Mouse (Mus musculus) liver, embryonic 15.5 days (tissue): ENCODE data around the gene Tas2r138. TPM values are rescaled to one million over a fixed set of nuclear protein-coding genes. Genes with fewer than 3 reads are reported as not detected.

Experiments used
- ATAC-seq: fragments of 200-750 bp; cut with Nextera tagmentation; 2 replicates; pipeline ENCODE4 v1.8.0; 2017; ENCODE audit warnings: moderate number of reproducible peaks, mild to moderate bottlenecking, moderate library complexity; ENCODE audit not compliant: insufficient read depth
- H3K27ac ChIP-seq: fragments of 300-500 bp; sonication (generic); replicated peaks from 2 replicates; pipeline ENCODE4 v1.5.1; 2015; ENCODE audit warnings: mild to moderate bottlenecking, inconsistent platforms
- H3K27me3 ChIP-seq: fragments of 300-500 bp; sonication (generic); 2 replicates; pipeline ENCODE4 v1.6.1; 2015; ENCODE audit warnings: mild to moderate bottlenecking, inconsistent platforms
- H3K36me3 ChIP-seq: fragments of 300-500 bp; sonication (generic); replicated peaks from 2 replicates; pipeline ENCODE4 v1.6.1; 2015; ENCODE audit warnings: moderate library complexity, mild to moderate bottlenecking, inconsistent platforms
- H3K4me1 ChIP-seq: fragments of 300-500 bp; sonication (generic); replicated peaks from 2 replicates; pipeline ENCODE4 v1.6.1; 2015; ENCODE audit warnings: inconsistent platforms
- H3K4me2 ChIP-seq: fragments of 300-500 bp; sonication (generic); 2 replicates; pipeline ENCODE4 v1.6.1; 2015; ENCODE audit warnings: moderate library complexity, mild to moderate bottlenecking, inconsistent platforms
- H3K4me3 ChIP-seq: fragments of 300-500 bp; sonication (generic); replicated peaks from 2 replicates; pipeline ENCODE4 v1.5.1; 2015; ENCODE audit warnings: mild to moderate bottlenecking, inconsistent platforms
- H3K9ac ChIP-seq: fragments of 300-500 bp; sonication (generic); 2 replicates; pipeline ENCODE4 v1.6.1; 2015; ENCODE audit warnings: moderate library complexity, mild to moderate bottlenecking, inconsistent platforms
- H3K9me3 ChIP-seq: fragments of 300-500 bp; sonication (generic); replicated peaks from 2 replicates; pipeline ENCODE4 v1.6.1; 2016; ENCODE audit warnings: inconsistent platforms
- WGBS: fragments of 180-500 bp; shearing (Covaris S2); methylation state at CpG from one replicate; pipeline ENCODE4 v1.1.7; 2015; ENCODE audit warnings: mixed read lengths; ENCODE audit not compliant: insufficient replicate concordance; 5-methylcytosine and 5-hydroxymethylcytosine counted together
- polyA plus RNA-seq: library from polyadenylated mRNA; unstranded; fragments of >200 nt; fragmentation: Nextera tagmentation; extraction: Ambion mirVana; gene quantifications from 2 replicates; pipeline ENCODE4 v1.2.1, GENCODE M21; 2015

The Tas2r138 gene
- not detected in 2 replicates for polyA plus RNA-seq

DNA sequence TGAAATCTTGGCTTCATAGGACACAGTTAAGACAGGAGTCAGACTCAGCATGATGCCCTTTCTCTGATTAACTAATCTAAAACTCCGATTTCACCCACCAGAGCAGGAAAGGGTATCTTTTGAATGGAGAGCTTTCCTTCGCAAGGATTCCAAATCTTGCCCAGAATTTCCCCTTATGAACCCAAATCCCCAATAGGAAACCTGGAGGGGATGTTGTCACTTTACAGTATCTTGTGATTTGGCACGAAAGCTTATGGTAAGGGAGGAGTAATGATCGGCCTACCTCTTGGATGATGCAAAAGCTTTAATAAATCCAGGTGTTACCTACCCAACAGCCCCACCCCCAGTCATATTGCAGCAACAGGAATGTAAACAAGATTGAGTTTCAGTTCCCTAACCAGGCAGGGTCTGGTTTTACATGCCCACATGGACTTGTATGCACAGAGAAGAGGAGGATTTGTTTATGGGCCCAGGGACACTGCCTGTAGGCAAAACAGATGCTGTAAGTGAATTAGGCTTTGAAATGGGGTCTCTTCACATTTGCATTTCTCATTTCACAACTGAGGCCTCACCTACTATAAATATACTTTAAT, at the start of gene Tas2r138:
TSS of gene Tas2r138 (minus strand) at position 51 of the 593 bp plus-strand sequence.
- no peak within 1 kb of the TSS for H3K4me2 ChIP-seq
- no peak for ATAC-seq
- no peaks in the 10 kb centered on the region for H3K27me3 ChIP-seq
- H3K36me3 ChIP-seq, result no peaks in the 10 kb centered on the region
- H3K9ac ChIP-seq, result no peak within 1 kb of the TSS
- whole genome bisulfite sequencing, result 67% methylated on average over 4 of the region's 4 CpGs
- H3K4me1 ChIP-seq, result no peaks in the 10 kb centered on the region
- no peak within 1 kb of the TSS for H3K27ac ChIP-seq
- no peaks in the 10 kb centered on the region for H3K9me3 ChIP-seq
- H3K4me3 ChIP-seq, result no peak within 1 kb of the TSS

DNA sequence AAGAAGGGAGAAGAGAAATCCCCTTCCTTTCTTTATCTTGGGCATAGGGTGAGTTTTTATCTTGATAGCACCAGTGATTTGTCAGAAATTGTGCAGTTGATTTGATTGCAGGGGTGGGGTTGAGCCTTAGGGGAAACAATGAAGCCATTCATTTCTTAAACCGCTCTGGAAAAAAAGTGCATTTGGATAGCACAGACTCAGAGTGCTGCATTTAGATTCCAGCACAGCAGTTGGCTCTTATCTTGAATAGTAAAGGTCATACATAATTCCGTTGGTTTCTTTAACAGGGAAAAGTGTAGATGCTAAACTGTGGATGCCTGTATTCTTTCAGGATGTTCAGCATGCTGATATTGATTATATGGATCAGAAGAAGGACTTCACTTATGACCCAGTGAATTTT, 47.8 kb upstream of the Tas2r138 start:
- H3K27ac ChIP-seq, result no peak overlapping the region
- H3K27me3 ChIP-seq, result no peaks in the 10 kb centered on the region
- H3K4me2 ChIP-seq, result no peak overlapping the region
- ATAC-seq, result no peak
- WGBS, result 66% methylated on average over 2 of the region's 2 CpGs
- H3K9me3 ChIP-seq, result no peaks in the 10 kb centered on the region
- no peaks in the 10 kb centered on the region for H3K4me1 ChIP-seq
- H3K36me3 ChIP-seq, result no peaks in the 10 kb centered on the region
- no peak overlapping the region for H3K9ac ChIP-seq
- no peak overlapping the region for H3K4me3 ChIP-seq

DNA sequence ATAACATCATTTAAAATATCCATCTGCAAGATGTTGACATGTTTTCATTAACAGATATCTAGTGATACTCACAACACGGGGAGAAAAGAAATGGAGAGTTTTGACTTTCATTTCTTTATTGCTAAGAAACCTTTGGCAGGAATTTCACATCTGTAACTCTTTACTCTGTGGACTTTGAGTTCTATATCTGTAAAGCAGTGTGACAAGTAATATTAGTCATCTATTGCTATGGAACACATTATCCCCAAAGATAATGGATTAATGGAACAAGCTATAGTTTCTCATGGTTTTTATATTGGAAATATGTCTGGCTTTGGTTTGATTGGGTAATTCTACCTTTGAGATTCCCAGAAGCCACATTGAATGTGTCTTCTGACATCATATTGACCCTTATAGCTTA, 37.8 kb upstream of the Tas2r138 start:
- H3K4me2 ChIP-seq, result no peak overlapping the region
- H3K9ac ChIP-seq, result no peak overlapping the region
- H3K36me3 ChIP-seq, result no peaks in the 10 kb centered on the region
- no peak overlapping the region for H3K27ac ChIP-seq
- H3K27me3 ChIP-seq, result no peaks in the 10 kb centered on the region
- H3K4me3 ChIP-seq, result no peak overlapping the region
- WGBS, result 60% methylated on average over 1 of the region's 1 CpGs
- ATAC-seq, result no peak
- no peaks in the 10 kb centered on the region for H3K9me3 ChIP-seq
- no peaks in the 10 kb centered on the region for H3K4me1 ChIP-seq

DNA sequence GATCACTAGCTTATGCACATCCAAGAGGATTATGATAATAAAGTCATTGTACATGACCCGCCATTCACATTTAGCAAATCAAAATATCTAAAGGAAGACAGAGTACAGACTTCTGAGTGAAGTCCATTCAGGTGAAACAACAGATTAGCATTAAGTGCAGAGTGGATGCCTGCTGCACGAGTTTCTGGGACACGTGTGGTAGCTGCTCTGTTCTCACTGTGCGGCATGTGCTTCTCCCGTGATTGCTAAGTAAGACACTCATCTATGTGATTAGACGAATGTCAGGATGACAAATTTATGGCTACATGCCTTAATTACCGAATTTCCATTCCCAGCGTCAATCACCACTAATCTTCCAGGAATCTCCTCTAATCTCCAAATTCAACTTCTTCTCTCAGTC, 32.6 kb upstream of the Tas2r138 start:
- no peak overlapping the region for H3K27ac ChIP-seq
- H3K9ac ChIP-seq, result no peak overlapping the region
- H3K4me1 ChIP-seq, result no peaks in the 10 kb centered on the region
- no peak overlapping the region for H3K4me3 ChIP-seq
- WGBS, result 67% methylated on average over 8 of the region's 8 CpGs
- H3K4me2 ChIP-seq, result no peak overlapping the region
- no peak for ATAC-seq
- no peaks in the 10 kb centered on the region for H3K9me3 ChIP-seq
- no peaks in the 10 kb centered on the region for H3K27me3 ChIP-seq
- no peaks in the 10 kb centered on the region for H3K36me3 ChIP-seq

DNA sequence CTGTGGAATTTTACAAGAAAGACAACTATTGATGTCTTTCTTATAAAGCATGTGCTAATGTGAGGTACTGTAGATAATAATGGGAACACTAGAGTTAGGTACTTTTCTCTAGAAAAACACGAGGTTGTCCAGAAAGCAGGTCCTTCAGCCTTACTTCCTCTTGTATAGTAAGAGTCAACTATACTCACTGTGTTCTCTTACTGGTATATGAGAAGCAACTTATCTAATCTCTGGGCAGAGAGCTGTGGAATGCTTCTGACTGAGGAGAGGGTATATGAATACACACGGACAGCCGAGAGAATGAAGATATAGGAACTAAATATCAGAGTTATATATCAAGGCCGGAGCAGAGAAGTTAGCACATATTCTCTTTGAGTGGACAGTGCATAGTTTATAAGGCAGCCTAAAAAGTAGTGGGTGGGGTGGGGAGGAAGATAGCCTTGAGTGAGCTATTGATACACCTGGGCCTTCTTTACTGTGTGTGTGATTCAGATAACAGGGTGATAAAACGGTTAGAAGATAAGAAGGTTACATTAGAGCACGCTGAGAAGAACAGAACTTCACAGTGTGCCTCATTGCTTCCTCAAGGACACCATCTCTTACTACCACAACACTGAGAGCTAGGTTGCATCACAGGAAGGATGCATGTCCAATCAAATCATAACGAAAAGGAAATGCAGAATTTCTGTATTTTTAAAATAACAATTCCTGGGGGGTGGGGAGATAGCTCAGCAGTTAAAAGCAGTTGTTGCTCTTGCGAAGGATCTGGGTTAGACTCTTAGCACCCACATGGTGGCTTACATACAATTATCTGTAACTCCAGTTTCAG, 27.8 kb upstream of the Tas2r138 start:
- H3K36me3 ChIP-seq, result no peaks in the 10 kb centered on the region
- no peak overlapping the region for H3K27ac ChIP-seq
- 44% methylated on average over 8 of the region's 8 CpGs for WGBS
- no peak overlapping the region for H3K4me2 ChIP-seq
- ATAC-seq, result no peak
- H3K9me3 ChIP-seq, result no peaks in the 10 kb centered on the region
- no peak overlapping the region for H3K9ac ChIP-seq
- H3K4me1 ChIP-seq, result no peaks in the 10 kb centered on the region
- H3K27me3 ChIP-seq, result no peaks in the 10 kb centered on the region
- H3K4me3 ChIP-seq, result no peak overlapping the region

DNA sequence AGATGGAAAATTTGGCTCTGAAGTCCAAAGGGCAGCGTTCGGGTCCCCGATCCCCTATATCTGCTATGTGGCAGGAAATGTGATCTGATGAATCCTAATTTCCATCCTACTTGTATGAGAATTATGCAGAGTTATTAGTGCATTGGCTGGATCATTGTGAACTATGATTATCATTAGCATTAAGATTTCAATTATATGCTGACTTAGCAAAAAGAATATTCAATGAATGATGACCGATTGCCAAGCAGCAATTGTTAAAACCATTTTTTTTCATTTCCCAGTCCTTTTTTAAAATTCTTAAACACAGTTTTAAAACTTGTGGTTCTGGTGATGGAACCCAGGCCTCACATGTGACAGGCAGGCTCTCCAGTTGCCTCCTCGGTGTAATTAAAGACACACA, 24.6 kb upstream of the Tas2r138 start:
- Histone ChIP-seq H3K36me3 (no peaks in the 10 kb centered on the region), H3K27ac (no peak overlapping the region), H3K4me2 (no peak overlapping the region), H3K9me3 (no peaks in the 10 kb centered on the region), H3K4me1 (no peaks in the 10 kb centered on the region), H3K9ac (no peak overlapping the region), H3K4me3 (no peak overlapping the region), H3K27me3 (no peaks in the 10 kb centered on the region)
- ATAC-seq, result no peak
- WGBS, result 78% methylated on average over 5 of the region's 5 CpGs

DNA sequence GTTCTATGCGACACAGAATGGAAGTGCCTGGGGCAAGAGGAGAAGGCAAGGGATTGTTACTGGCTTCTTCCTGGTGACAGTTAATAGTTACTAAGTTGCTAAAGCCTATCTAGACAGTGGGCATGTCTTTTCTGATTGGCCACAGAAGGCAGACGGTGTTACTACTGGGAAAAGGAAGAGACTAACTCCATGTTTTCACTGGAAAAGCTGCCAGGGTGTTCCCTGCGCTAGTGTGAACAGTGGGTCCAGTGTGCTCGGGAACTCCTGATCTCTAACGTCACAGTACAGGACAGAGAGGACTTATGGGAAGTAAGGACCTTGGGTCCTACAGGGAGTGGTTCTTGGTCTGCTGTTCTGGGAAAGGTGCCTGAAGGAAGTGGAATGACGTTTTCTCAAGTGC, 22.4 kb upstream of the Tas2r138 start:
- no peak overlapping the region for H3K27ac ChIP-seq
- no peaks in the 10 kb centered on the region for H3K9me3 ChIP-seq
- no peak overlapping the region for H3K9ac ChIP-seq
- no peak overlapping the region for H3K4me3 ChIP-seq
- H3K36me3 ChIP-seq, result no peaks in the 10 kb centered on the region
- no peak for ATAC-seq
- no peaks in the 10 kb centered on the region for H3K4me1 ChIP-seq
- no peaks in the 10 kb centered on the region for H3K27me3 ChIP-seq
- WGBS, result 65% methylated on average over 6 of the region's 6 CpGs
- H3K4me2 ChIP-seq, result no peak overlapping the region

DNA sequence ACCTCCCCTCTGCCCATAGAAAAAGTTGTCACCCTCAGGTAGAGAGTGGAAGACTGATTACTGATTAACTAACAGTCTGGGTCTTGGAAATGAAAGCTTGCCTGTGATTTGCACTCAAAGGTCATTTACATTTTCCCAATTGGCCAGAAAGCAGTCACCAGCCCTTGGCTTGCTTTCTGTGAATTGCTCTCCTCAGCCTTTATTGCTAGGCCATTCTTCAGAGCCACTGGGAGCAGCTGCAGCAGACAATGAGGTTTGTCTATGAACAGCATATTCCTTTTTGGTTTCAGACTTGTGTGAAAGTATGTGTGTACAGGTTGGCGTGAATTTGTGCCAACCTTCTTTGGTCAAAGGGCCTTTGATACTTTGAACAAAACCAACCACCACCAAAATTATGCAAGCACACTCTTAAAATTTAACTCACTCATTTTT, 21.5 kb upstream of the Tas2r138 start:
- Histone ChIP-seq H3K4me3 (no peak overlapping the region), H3K9me3 (no peaks in the 10 kb centered on the region), H3K4me1 (no peaks in the 10 kb centered on the region), H3K27ac (no peak overlapping the region), H3K4me2 (no peak overlapping the region), H3K9ac (no peak overlapping the region), H3K36me3 (no peaks in the 10 kb centered on the region), H3K27me3 (no peaks in the 10 kb centered on the region)
- peak; percentile 54 for ATAC-seq
- 64% methylated on average over 1 of the region's 1 CpGs for WGBS

DNA sequence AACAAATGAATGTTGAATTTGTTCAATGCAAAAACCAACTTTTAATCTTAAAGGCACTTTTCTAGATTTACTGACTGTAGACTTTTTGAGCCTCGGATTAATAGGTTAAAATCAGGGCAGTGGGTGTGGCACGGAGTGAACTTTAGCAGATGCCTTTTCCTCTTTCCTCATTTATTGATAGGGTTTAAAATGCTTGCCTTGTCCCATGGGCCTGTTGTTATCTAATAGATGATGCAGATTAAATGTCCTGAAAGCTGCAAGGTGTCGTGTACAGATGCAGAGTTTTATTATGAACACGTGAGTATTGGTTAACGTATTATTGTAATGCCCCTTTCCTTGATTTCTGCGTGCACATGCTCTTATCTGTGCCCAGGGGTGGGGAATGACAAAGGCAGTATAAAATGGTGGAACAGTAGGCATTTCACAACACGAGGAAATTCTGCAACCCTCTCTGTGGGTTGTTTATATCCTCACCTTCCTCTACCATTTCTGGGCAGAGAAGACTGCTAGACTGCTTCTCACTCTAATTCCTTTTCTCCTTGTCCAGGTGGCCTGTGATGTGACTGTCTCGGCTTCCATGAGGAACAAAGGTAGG, 15.4 kb upstream of the Tas2r138 start, which contains the start of gene Mgam:
TSS of gene Mgam (plus strand) at position 426 of the 595 bp plus-strand sequence.
- H3K9ac ChIP-seq, result no peak within 1 kb of the TSS
- H3K4me1 ChIP-seq, result no peaks in the 10 kb centered on the region
- WGBS, result 54% methylated on average over 8 of the region's 8 CpGs
- H3K27me3 ChIP-seq, result no peaks in the 10 kb centered on the region
- no peak within 1 kb of the TSS for H3K4me3 ChIP-seq
- H3K9me3 ChIP-seq, result no peaks in the 10 kb centered on the region
- no peak for ATAC-seq
- H3K27ac ChIP-seq, result no peak within 1 kb of the TSS
- no peak within 1 kb of the TSS for H3K4me2 ChIP-seq
- H3K36me3 ChIP-seq, result no peaks in the 10 kb centered on the region

DNA sequence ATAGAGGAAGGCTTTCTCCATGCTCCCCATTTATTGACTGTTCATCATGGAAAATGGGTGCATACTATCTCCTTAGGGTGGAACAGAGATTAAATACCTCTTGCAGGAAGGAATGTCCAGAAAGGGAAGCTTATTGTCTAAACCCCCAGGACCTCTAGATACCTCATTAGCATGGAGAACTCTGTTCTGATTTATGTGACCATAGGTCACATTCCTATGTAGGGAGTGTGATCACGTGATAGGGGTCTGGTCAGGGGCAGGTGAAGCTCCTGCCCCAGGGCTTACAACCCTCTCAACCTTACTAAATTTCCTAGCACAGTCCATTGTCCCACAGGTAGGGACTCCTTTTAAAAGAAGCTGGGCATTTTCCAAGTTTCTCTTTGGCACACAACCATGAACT, 13.0 kb upstream of the Tas2r138 start:
- ATAC-seq, result no peak
- no peak overlapping the region for H3K4me2 ChIP-seq
- 26% methylated on average over 1 of the region's 1 CpGs for WGBS
- no peaks in the 10 kb centered on the region for H3K4me1 ChIP-seq
- H3K4me3 ChIP-seq, result no peak overlapping the region
- no peak overlapping the region for H3K9ac ChIP-seq
- H3K27ac ChIP-seq, result no peak overlapping the region
- no peaks in the 10 kb centered on the region for H3K27me3 ChIP-seq
- H3K36me3 ChIP-seq, result no peaks in the 10 kb centered on the region
- no peaks in the 10 kb centered on the region for H3K9me3 ChIP-seq

DNA sequence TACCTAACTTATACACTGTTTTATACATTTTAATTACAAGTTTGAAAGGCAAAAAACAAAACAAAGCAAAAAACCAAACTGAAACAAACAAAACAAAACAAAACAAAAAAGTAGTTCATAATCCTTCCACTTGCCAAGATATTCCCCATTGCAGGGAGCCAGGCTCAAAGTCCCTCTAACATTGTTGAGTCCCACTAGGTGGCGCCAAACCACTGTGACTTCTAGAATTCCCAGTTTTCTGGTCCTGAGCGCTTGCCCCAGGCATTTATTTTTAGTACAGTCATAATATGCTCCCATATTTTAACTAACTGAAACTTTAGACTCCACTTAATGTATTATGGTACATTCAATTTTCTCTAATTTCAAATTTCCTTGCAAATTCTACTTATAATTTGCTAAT, 4.9 kb upstream of the Tas2r138 start:
- 6% methylated on average over 2 of the region's 2 CpGs for WGBS

More for the DNA sequence above, 4.9 kb upstream of the Tas2r138 start:
- H3K4me3 ChIP-seq, result no peak overlapping the region
- ATAC-seq, result no peak
- no peaks in the 10 kb centered on the region for H3K36me3 ChIP-seq
- no peak overlapping the region for H3K4me2 ChIP-seq
- no peak overlapping the region for H3K27ac ChIP-seq
- no peaks in the 10 kb centered on the region for H3K27me3 ChIP-seq
- no peaks in the 10 kb centered on the region for H3K4me1 ChIP-seq
- no peaks in the 10 kb centered on the region for H3K9me3 ChIP-seq
- no peak overlapping the region for H3K9ac ChIP-seq
